Mouse (Mus musculus) erythroblast, embryonic 14.5 days (primary cell): ENCODE measurements around the gene Fads3.

ENCODE experiments used
- GATA1 ChIP-seq: IDR thresholded peaks from 2 replicates; pipeline ENCODE4 v1.6.1; 2012; ENCODE audit warnings: low read length, inconsistent platforms, mixed read lengths
- TAL1 ChIP-seq: IDR thresholded peaks from 3 replicates; pipeline ENCODE4 v1.6.1; 2012; ENCODE audit warnings: low read length, inconsistent platforms, mixed read lengths

GRCm38 (mm10) chr19:10094695-10095094, 53.3 kb downstream of the Fads3 start:
- TF ChIP-seq GATA1, result 0 out of 2 replicates have a peak, but pooled peaks have one; percentile 4
- TF ChIP-seq TAL1, result no peak
